ENCODE assay signal across 8 mouse cellular contexts in the genomic region with DNA sequence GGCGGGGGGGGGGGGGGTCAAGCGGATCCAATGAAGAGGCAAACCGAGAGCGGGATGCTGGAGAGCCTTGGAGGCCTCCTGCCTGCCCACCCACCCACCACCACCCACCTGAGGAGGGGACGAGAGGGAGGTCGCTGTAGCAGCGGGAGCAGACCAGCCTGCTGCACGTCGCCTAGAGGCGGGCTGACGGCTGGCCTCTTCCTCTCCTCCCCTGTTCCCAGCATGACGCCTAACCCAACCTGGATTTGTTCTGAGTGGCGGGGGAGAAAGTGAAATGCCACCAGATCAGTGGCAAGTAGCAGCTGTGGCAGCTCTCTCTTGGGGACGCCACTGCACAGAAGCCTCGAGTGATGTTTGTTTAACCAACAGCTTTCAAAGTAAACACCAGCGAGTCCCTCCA. TPM values are rescaled to one million over a fixed set of nuclear protein-coding genes. Genes with fewer than 3 reads are reported as not detected.
DNase-seq lines count a peak whose midpoint lies in the region; ATAC-seq and TF ChIP-seq lines count a peak whose summit lies in the region.

No protein-coding gene starts in this region.

- no peaks in the 10 kb centered on the region for H3K36me3 ChIP-seq in intestine, postnatal 0 days (ENCODE audit: control insufficient read depth, insufficient read depth)

- TF ChIP-seq CTCF in cerebellum, adult 2 months (IDR thresholded peaks at IDR 0.05; ENCODE audit: borderline replicate concordance, insufficient read depth, low read depth, low read length), result no peak
- TF ChIP-seq CTCF in intestine, postnatal 0 days (IDR thresholded peaks at IDR 0.05; ENCODE audit: low read depth), result no peak

- peaks cover 12% of the 10 kb centered on the region for H3K4me1 ChIP-seq in cerebellum, adult 2 months (ENCODE audit: control insufficient read depth, insufficient read depth, low read length)
- H3K4me1 ChIP-seq in intestine, postnatal 0 days (replicated peaks; ENCODE audit: control insufficient read depth, insufficient read depth, low read length), result no peaks in the 10 kb centered on the region; the same call in 1 of the 2 replicates

- ATAC-seq in intestine, postnatal 0 days, result no peak

- no peak for TF ChIP-seq POLR2A in cerebellum, adult 2 months (IDR thresholded peaks at IDR 0.05; ENCODE audit: borderline replicate concordance, insufficient read depth, low read length)

- no peak overlapping the region for H3K9ac ChIP-seq in intestine, postnatal 0 days (ENCODE audit: low read depth, low read length)

- no peak overlapping the region for H3K27ac ChIP-seq in cerebellum, adult 2 months (ENCODE audit: insufficient read depth, low read length)
- H3K27ac ChIP-seq in intestine, postnatal 0 days (ENCODE audit: low read depth, low read length), result no peak overlapping the region

- no peaks in the 10 kb centered on the region for H3K27me3 ChIP-seq in cerebellum, adult 2 months (ENCODE audit: control insufficient read depth, insufficient read depth, low read length)
- peaks cover 70% of the 10 kb centered on the region for H3K27me3 ChIP-seq in intestine, postnatal 0 days (replicated peaks; ENCODE audit: control insufficient read depth, insufficient read depth, low read length)

- peak; percentile 32 to 39 for DNase-seq in cerebellum, adult 2 months
- DNase-seq in cerebellum, adult 9-10 months, result no peak
- DNase-seq in layer of hippocampus, adult 18-20 months (ENCODE audit: low spot score in 2 of 2), result peak; percentile 35 to 46
- DNase-seq in layer of hippocampus, adult 9-11 months, result no peak
- peak; percentile 59 for DNase-seq in neural tube, embryonic 10.5 days (ENCODE audit: extremely low spot score, low spot score)
- no peak for DNase-seq in thymus, postnatal 10 days (ENCODE audit: low spot score in 2 of 2)
- no peak for DNase-seq in lung, postnatal 14 days

- 0 out of 2 replicates have a peak overlapping the region, but pooled peaks have one; percentile 32 for H3K4me2 ChIP-seq in intestine, postnatal 0 days (replicated peaks; ENCODE audit: low read depth)

- no peak overlapping the region for H3K4me3 ChIP-seq in cerebellum, adult 2 months (replicated peaks; ENCODE audit: insufficient read depth, low read depth, low read length)
- peak overlapping the region; percentile 16 for H3K4me3 ChIP-seq in intestine, postnatal 0 days (ENCODE audit: low read depth, low read length)

- H3K9me3 ChIP-seq in intestine, postnatal 0 days (ENCODE audit: control insufficient read depth), result no peaks in the 10 kb centered on the region

- 47% methylated on average over 16 of the region's 16 CpGs for WGBS in cerebellum, adult 2 months
- under 1% methylated on average over 15 of the region's 16 CpGs for WGBS in intestine, postnatal 0 days

RNA-seq across cellular contexts. Expression of a gene that starts 3.1 kb away (rescaled TPM):
- polyA plus RNA-seq in cerebellum, adult 2 months (2012; rRNA removed), result 13.7 and 14.7 TPM in 2 replicates
- total RNA-seq in layer of hippocampus, adult 18-20 months (2021), result 10 to 100 TPM; 77.4 to 83.6 TPM
- polyA plus RNA-seq in intestine, postnatal 0 days (2015; fragmentation: Nextera tagmentation; extraction: Ambion mirVana), result 1.4 and 1.5 TPM in 2 replicates

Comparison
In these comparisons a context has a peak if more than half of its experiments do, and no peak if none do; other contexts are left out.
1. DNase-seq: peak in cerebellum, adult 2 months (2 of 2), layer of hippocampus, adult 18-20 months (2 of 2) and neural tube, embryonic 10.5 days (single experiment); none in cerebellum, adult 9-10 months (single experiment), layer of hippocampus, adult 9-11 months (single experiment), thymus, postnatal 10 days (0 of 2) and lung, postnatal 14 days (single experiment).